Mouse (Mus musculus): ENCODE measurements at regions not wholly inside any gene's neighbourhood (a gene's known extent, or its start where the extent isn't known, plus 50 kb on each side); places are given as distances from the start of the nearest gene placed in this dataset.
"Not testable (repeated sequence)": the region's sequence is repeated elsewhere in the genome, so short reads cannot be mapped to it uniquely, and the experiment has no call there.

DNA sequence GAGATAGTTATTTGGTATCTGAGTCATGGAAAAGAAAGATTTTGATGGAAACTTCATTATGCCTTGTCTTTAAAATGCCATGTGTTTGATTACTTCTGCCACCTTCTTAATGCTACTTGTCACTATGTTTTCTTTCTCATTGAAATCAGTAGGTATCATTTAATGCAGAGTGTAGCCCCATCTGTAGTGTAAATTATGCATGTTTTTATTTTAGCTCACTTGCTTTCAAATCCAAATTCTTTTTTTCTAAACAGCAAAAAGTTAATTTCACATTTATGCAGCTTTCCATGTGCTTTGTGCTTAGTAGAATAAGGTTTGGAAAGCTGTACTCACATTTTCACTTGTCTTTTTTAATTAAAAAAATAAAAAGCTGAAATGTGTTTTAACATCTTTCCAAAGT, 748.0 kb upstream of the Epha7 start:
- no peak for DNase-seq (ENCODE audit: extremely low spot score in 1 of 2, low spot score in 1 of 2)

DNA sequence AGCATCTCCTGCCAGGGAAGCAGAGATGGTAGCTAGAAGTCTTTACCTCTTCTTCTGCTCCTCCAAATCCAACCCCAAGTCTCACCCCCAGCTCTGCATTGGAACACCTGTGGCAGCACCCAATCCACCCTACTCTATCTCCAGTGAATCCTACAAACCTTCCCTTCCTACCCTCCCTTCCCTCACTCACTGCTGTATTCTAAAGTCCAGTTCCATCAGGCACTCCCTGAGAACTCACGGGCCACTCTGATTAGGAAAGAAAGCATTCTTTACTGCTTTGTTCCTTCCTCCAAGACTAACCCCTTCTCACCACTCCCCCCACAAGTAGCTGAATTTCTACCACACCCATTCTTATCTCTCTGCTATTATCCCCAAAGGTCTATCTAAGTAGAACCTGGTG, 747.1 kb upstream of the Epha7 start:
- DNase-seq (ENCODE audit: extremely low spot score in 1 of 2, low spot score in 1 of 2) = no peak

DNA sequence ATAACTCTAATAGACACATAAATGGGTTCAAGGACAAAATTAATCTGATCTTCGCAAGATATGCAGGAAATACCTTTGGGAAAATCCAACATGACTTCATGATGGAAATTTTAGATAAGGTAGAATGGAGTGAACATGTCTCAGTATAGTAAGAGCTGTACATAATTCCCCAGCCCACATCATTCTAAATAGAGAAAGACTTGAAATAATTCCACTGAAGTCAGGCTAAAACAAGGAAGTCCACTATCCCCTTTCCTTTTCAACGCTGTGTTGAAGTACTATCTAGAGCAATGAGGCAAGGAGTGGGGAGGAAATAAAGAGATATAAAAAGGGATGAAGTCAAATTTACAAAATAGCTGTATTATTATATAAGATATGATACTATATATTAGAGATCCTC, 733.9 kb upstream of the Epha7 start:
- DNase-seq (ENCODE audit: extremely low spot score in 1 of 2, low spot score in 1 of 2) = no peak

DNA sequence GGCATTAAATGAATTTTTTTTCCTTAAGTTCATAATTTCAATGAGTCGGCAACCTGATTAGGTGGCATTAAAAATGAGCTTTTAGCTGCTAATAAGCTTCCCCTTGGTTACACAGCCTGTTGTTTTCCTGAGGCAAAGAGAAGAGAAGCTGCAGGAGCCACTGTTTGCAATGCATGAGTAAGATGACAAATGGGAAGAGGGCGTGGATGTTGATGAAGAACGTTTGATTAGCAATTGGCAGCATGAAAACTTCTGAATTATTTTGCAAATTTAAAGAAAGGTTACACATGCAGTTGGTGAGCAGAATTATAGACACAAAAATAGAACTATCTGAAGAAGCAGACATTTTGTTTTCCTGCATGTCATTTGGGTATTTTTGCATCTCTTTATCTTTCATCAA, 720.1 kb upstream of the Epha7 start:
- no peak for DNase-seq (ENCODE audit: extremely low spot score in 1 of 2, low spot score in 1 of 2)

DNA sequence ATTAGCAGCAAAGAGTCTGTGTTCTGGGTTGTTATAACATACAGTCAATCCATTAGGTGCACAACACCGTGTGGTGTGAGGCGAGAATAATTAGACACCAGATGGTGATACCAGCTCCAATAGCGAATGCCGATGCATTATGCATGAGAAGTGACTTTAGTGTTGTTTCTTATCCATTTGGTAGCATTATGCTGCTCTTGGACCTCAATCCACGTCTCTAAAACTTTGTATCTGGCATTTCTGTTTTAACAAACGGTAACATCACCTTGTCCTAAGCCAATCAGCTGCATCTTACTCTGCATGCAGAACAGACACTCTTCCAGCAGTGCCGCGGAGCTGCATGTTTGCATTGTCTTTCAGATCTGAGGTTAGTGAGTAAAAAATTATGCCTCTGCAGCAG, 669.8 kb upstream of the Epha7 start:
- peak; percentile 14 to 15 for DNase-seq (ENCODE audit: extremely low spot score in 1 of 2, low spot score in 1 of 2)

GRCm38 (mm10) chr4:28155116-28155515, 657.8 kb upstream of the Epha7 start:
- no peak for DNase-seq (ENCODE audit: extremely low spot score in 1 of 2, low spot score in 1 of 2)

DNA sequence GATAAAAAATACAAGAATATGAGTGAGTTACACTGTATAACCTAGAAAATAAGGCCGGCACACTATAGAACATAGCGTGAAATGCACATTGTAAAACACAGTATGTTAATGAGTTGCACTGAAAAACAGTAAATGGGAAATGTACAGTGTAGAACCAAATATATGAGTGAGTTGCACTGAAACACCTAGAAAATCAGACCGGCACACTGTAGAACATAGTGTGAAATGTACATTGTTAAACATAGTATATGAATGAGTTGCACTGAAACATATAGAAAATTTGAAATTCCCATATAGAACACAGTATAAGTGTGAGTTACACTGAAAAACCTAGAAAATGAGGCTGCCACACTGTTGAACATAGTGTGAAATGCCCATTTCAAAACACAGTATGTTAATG, 636.2 kb upstream of the Epha7 start:
- DNase-seq (ENCODE audit: extremely low spot score in 1 of 2, low spot score in 1 of 2) = no peak

DNA sequence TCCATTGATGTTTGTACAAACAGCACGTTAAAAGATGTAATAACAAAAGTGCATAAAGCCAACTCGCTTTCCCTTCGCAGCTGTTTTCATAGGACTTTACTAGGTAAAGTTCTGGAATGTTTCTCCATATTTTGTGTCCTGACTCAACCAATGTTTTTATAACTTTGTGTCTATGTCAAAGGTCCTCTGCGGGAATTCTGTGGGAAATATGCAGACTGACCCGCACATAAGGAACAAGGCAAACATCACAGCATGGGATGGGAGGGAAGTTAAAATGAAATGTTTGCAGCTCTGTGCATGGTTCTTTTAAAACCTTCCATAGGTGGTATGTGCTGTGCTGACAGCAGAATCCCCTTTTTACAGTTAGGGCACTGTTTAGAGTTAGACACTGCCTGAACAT, 622.1 kb upstream of the Epha7 start:
- DNase-seq (ENCODE audit: extremely low spot score in 1 of 2, low spot score in 1 of 2) = no peak

DNA sequence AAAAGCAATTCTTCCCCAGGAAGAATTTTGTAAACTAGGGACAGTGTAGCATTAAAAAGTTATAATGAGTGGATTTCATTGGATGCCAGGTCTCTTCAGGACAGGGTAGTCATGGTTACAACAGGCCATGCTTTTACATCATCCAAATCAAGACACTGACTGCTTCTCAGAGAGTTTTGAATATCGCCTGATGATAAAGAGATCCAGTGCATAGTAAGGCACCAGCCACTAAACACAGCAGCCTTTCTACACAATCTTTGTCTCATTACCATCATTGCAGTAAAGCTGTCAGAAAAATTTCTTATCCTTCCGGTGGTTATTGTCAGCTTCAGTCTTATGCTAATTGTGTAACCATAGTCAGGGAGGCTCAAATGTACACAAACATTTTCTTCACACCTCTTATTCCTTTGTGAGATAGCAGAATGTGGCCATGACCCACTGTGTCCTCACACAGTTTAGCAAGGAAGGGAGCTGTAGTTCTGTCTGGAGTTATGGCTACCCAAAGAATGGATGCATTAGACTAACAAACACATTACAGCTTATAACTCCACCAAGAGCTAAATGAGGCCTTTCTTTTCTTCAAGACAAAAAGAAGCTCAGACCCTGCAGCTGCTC, 585.2 kb upstream of the Epha7 start:
- DNase-seq (ENCODE audit: extremely low spot score in 1 of 2, low spot score in 1 of 2) = no peak

DNA sequence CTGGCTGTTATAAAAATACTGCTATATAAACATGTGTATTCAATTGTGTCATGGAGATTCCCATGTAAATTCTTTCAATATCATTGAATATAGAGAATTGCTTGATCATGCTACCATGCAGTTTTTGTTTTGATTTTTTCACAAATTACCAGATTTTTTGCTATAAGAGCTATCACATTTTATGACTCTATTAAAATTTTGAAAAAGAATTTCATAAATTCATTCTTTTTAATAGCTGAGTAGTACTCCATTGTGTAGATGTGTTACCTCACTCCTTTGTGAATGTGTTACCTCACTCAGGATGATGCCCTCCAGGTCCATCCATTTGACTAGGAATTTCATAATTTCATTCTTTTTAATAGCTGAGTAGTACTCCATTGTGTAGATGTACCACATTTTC, 577.4 kb upstream of the Epha7 start:
- DNase-seq (ENCODE audit: extremely low spot score in 1 of 2, low spot score in 1 of 2) = not testable (repeated sequence)

DNA sequence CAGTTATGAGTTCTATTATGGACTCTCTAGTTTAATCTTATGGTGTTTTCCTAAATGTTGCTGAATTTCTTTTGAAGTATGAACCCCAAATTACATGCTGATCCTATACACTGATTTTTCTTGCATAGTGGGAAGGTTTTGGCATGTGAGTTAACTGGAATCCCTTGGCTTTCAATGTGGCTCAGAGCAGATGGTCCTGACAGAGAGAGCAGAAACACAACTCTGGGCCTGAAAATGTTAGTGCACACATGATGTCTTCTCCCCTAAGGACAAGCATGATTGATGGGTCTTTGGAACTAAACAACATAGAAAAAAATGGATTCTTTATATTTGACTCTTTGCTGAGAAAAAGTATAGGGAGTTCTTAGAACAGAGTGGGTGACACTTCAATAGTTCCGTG, 570.7 kb upstream of the Epha7 start:
- DNase-seq (ENCODE audit: extremely low spot score in 1 of 2, low spot score in 1 of 2) = no peak

All from layer of hippocampus, postnatal 25 days (tissue).